Mouse (Mus musculus) embryonic facial prominence, embryonic 11.5 days (tissue): ENCODE data around the gene Gpc3. TPM values are rescaled to one million over a fixed set of nuclear protein-coding genes. Genes with fewer than 3 reads are reported as not detected.

ENCODE experiments used
- ATAC-seq: fragments of 200-750 bp; cut with Nextera tagmentation; replicated peaks from 2 replicates; pipeline ENCODE4 v1.8.0; 2017; ENCODE audit warnings: low read depth; ENCODE audit not compliant: insufficient number of reproducible peaks, low FRiP score, low TSS enrichment
- DNase-seq: peaks from one replicate; pipeline ENCODE4 v3.0.0-alpha.2; 2015; ENCODE audit warnings: low spot score
- H3K27ac ChIP-seq: fragments of 300-500 bp; sonication (generic); replicated peaks from 2 replicates; pipeline ENCODE4 v1.5.1; 2014; ENCODE audit warnings: mild to moderate bottlenecking, low read depth, low read length, control low read depth
- H3K27me3 ChIP-seq: fragments of 300-500 bp; sonication (generic); 2 replicates; pipeline ENCODE4 v1.6.1; 2014; ENCODE audit warnings: mild to moderate bottlenecking, low read length, moderate library complexity, mixed read lengths; ENCODE audit not compliant: control insufficient read depth, insufficient read depth
- H3K36me3 ChIP-seq: fragments of 300-500 bp; sonication (generic); replicated peaks from 2 replicates; pipeline ENCODE4 v1.6.1; 2014; ENCODE audit warnings: low read depth, mild to moderate bottlenecking, low read length, moderate library complexity, mixed read lengths; ENCODE audit not compliant: control insufficient read depth, insufficient read depth
- H3K4me1 ChIP-seq: fragments of 300-500 bp; sonication (generic); 2 replicates; pipeline ENCODE4 v1.6.1; 2014; ENCODE audit warnings: low read length, mixed read lengths; ENCODE audit not compliant: control insufficient read depth, insufficient read depth
- H3K4me2 ChIP-seq: fragments of 300-500 bp; sonication (generic); 2 replicates; pipeline ENCODE4 v1.6.1; 2014; ENCODE audit warnings: low read depth, mild to moderate bottlenecking, control low read depth, low read length, moderate library complexity
- H3K4me3 ChIP-seq: fragments of 300-500 bp; sonication (generic); 2 replicates; pipeline ENCODE4 v1.5.1; 2014; ENCODE audit warnings: low read depth, low read length, control low read depth
- H3K9ac ChIP-seq: fragments of 300-500 bp; sonication (generic); replicated peaks from 2 replicates; pipeline ENCODE4 v1.6.1; 2014; ENCODE audit warnings: mild to moderate bottlenecking, control low read depth, low read length
- H3K9me3 ChIP-seq: fragments of 300-500 bp; sonication (generic); replicated peaks from 2 replicates; pipeline ENCODE4 v1.6.1; 2016; ENCODE audit warnings: mild to moderate bottlenecking, low read length, inconsistent platforms, mixed read lengths; ENCODE audit not compliant: control insufficient read depth
- WGBS: fragments of 180-500 bp; shearing (Covaris S2); extraction: QIAGEN DNeasy Blood & Tissue Kit; methylation state at CpG from one replicate; pipeline ENCODE4 v1.1.7; 2014; 5-methylcytosine and 5-hydroxymethylcytosine counted together
- polyA plus RNA-seq: library from polyadenylated mRNA; unstranded; fragments of >200 nt; fragmentation: Nextera tagmentation; extraction: Ambion mirVana; gene quantifications from 2 replicates; pipeline ENCODE4 v1.2.1, GENCODE M21; 2014

Gene Gpc3
- polyA plus RNA-seq, 1 experiment from 2014 or later = 944 TPM

GRCm38 (mm10) chrX:52375129-52375528 is 238.6 kb downstream of the Gpc3 start:
- DNase-seq (no peak), ATAC-seq (no peak)
- Histone ChIP-seq H3K4me1 (no peaks in the 10 kb centered on the region), H3K36me3 (no peaks in the 10 kb centered on the region), H3K27ac (no peak overlapping the region), H3K9ac (no peak overlapping the region), H3K27me3 (no peaks in the 10 kb centered on the region), H3K9me3 (no peaks in the 10 kb centered on the region), H3K4me2 (no peak overlapping the region), H3K4me3 (no peak overlapping the region)
- WGBS = 56% methylated on average over 3 of the region's 3 CpGs

- ATAC-seq (no peak), DNase-seq (no peak)
- no peak overlapping the region for H3K9ac ChIP-seq
- H3K27me3 ChIP-seq = no peaks in the 10 kb centered on the region
- no peaks in the 10 kb centered on the region for H3K4me1 ChIP-seq
- no peaks in the 10 kb centered on the region for H3K9me3 ChIP-seq
- WGBS = 86% methylated on average over 14 of the region's 14 CpGs
- H3K4me2 ChIP-seq = no peak overlapping the region
- H3K4me3 ChIP-seq = no peak overlapping the region
- H3K36me3 ChIP-seq = no peaks in the 10 kb centered on the region
- H3K27ac ChIP-seq = no peak overlapping the region
Measured at GRCm38 (mm10) chrX:52374209-52374608, 239.5 kb downstream of the Gpc3 start.

GRCm38 (mm10) chrX:52372436-52372835 is 241.3 kb downstream of the Gpc3 start:
- no peaks in the 10 kb centered on the region for H3K9me3 ChIP-seq
- no peaks in the 10 kb centered on the region for H3K36me3 ChIP-seq
- H3K4me3 ChIP-seq = no peak overlapping the region
- H3K4me1 ChIP-seq = no peaks in the 10 kb centered on the region
- H3K4me2 ChIP-seq = no peak overlapping the region
- no peaks in the 10 kb centered on the region for H3K27me3 ChIP-seq
- ATAC-seq (no peak), DNase-seq (no peak)
- no peak overlapping the region for H3K27ac ChIP-seq
- 66% methylated on average over 5 of the region's 5 CpGs for WGBS
- no peak overlapping the region for H3K9ac ChIP-seq

- Histone ChIP-seq H3K4me3 (no peak overlapping the region), H3K36me3 (no peaks in the 10 kb centered on the region), H3K27ac (no peak overlapping the region), H3K9ac (no peak overlapping the region), H3K27me3 (no peaks in the 10 kb centered on the region), H3K4me2 (no peak overlapping the region), H3K9me3 (no peaks in the 10 kb centered on the region), H3K4me1 (no peaks in the 10 kb centered on the region)
- ATAC-seq = no peak
- 29% methylated on average over 8 of the region's 8 CpGs for WGBS
- peak; percentile 60 for DNase-seq
Measured at GRCm38 (mm10) chrX:52369938-52370758, 243.6 kb downstream of the Gpc3 start.

GRCm38 (mm10) chrX:52369304-52369937 is 244.3 kb downstream of the Gpc3 start:
- Histone ChIP-seq H3K27me3 (no peaks in the 10 kb centered on the region), H3K9ac (no peak overlapping the region), H3K4me1 (no peaks in the 10 kb centered on the region), H3K9me3 (no peaks in the 10 kb centered on the region), H3K36me3 (no peaks in the 10 kb centered on the region; the same call in 1 of the 2 replicates), H3K4me3 (no peak overlapping the region), H3K4me2 (no peak overlapping the region), H3K27ac (no peak overlapping the region)
- ATAC-seq (no peak; the same call in 1 of the 2 replicates), DNase-seq (no peak)
- WGBS = 43% methylated on average over 6 of the region's 6 CpGs

GRCm38 (mm10) chrX:52366826-52367225 is 246.9 kb downstream of the Gpc3 start:
- Histone ChIP-seq H3K27me3 (no peaks in the 10 kb centered on the region), H3K4me2 (no peak overlapping the region), H3K9ac (no peak overlapping the region), H3K4me3 (no peak overlapping the region), H3K36me3 (no peaks in the 10 kb centered on the region; the same call in 1 of the 2 replicates), H3K27ac (no peak overlapping the region), H3K9me3 (no peaks in the 10 kb centered on the region), H3K4me1 (no peaks in the 10 kb centered on the region)
- ATAC-seq (no peak), DNase-seq (no peak)
- WGBS = 69% methylated on average over 5 of the region's 5 CpGs

- H3K27me3 ChIP-seq = no peaks in the 10 kb centered on the region
- no peak for DNase-seq
- H3K9ac ChIP-seq = no peak overlapping the region
- 82% methylated on average over 10 of the region's 10 CpGs for WGBS
- no peaks in the 10 kb centered on the region; the same call in 1 of the 2 replicates for H3K36me3 ChIP-seq
- H3K27ac ChIP-seq = no peak overlapping the region
- no peaks in the 10 kb centered on the region for H3K9me3 ChIP-seq
- H3K4me2 ChIP-seq = no peak overlapping the region
- no peak overlapping the region for H3K4me3 ChIP-seq
- ATAC-seq = no peak
- no peaks in the 10 kb centered on the region for H3K4me1 ChIP-seq
Measured at GRCm38 (mm10) chrX:52365790-52366189, 248.0 kb downstream of the Gpc3 start.
